Mouse (Mus musculus) ES-E14 (cell line): ENCODE measurements at regions not wholly inside any gene's neighbourhood (a gene's known extent, or its start where the extent isn't known, plus 50 kb on each side); places are given as distances from the start of the nearest gene placed in this dataset.

Experiments
- HCFC1 ChIP-seq: IDR thresholded peaks from 2 replicates; pipeline ENCODE4 v1.6.1; 2012; ENCODE audit warnings: low read length, inconsistent platforms, borderline replicate concordance; ENCODE audit not compliant: insufficient read depth
- MAFK ChIP-seq: IDR thresholded peaks from 2 replicates; pipeline ENCODE4 v1.6.1; 2014; ENCODE audit warnings: mild to moderate bottlenecking, low read depth, low read length, inconsistent platforms; ENCODE audit not compliant: insufficient read depth
- ZC3H11A ChIP-seq: IDR thresholded peaks from 2 replicates; pipeline ENCODE4 v1.6.1; 2012; ENCODE audit warnings: low read depth, mild to moderate bottlenecking, inconsistent platforms, low read length, borderline replicate concordance
- ZNF384 ChIP-seq: IDR thresholded peaks from 2 replicates; pipeline ENCODE4 v1.6.1; 2012; ENCODE audit warnings: low read depth, low read length, inconsistent platforms

- TF ChIP-seq ZNF384 (no peak), ZC3H11A (no peak), HCFC1 (no peak), MAFK (no peak)
These were observed 474.8 kb upstream of the Camk1g start for GRCm38 (mm10) chr1:193844868-193845267.
